Mouse (Mus musculus): ENCODE data around the gene Vmn2r99.

Vmn2r99 gene

GRCm38 (mm10) chr17:19361649-19362048 lies at the start of gene Vmn2r99:
TSS of gene Vmn2r99 (plus strand) at chr17:19361949.
- no peak for DNase-seq (ENCODE audit: low spot score in 2 of 2)

DNA sequence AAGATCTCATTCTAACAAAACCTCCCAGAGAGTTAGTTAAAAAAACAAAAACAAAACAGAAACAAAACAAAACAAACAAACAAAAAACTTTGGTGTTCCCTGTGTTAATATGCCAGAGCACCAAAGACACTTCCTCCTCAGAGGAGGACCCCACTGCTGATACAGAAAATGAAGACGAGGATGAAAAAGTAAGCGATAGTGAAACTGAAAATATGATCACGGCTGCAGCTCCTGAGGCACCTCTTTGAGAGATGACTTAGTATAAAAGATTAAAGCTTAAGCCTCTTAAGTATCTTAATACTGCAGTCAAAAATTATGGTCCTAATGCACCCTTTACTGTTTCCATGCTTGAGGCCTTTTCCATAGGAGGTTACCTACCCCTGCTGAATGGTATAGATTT lies 75.9 kb downstream of the Vmn2r99 start:
- DNase-seq (ENCODE audit: low spot score in 2 of 2), result no peak

GRCm38 (mm10) chr17:19444932-19445331 lies 83.2 kb downstream of the Vmn2r99 start:
- no peak for DNase-seq (ENCODE audit: low spot score in 2 of 2)
